Mouse (Mus musculus): ENCODE measurements at regions not wholly inside any gene's neighbourhood (a gene's known extent, or its start where the extent isn't known, plus 50 kb on each side); places are given as distances from the start of the nearest gene placed in this dataset.
"Not testable (repeated sequence)": the region's sequence is repeated elsewhere in the genome, so short reads cannot be mapped to it uniquely, and the experiment has no call there.

GRCm38 (mm10) chr17:81319605-81320004 is 122.0 kb upstream of the Gm11096 start:
- no peak for DNase-seq (ENCODE audit: low spot score in 2 of 2)

DNA sequence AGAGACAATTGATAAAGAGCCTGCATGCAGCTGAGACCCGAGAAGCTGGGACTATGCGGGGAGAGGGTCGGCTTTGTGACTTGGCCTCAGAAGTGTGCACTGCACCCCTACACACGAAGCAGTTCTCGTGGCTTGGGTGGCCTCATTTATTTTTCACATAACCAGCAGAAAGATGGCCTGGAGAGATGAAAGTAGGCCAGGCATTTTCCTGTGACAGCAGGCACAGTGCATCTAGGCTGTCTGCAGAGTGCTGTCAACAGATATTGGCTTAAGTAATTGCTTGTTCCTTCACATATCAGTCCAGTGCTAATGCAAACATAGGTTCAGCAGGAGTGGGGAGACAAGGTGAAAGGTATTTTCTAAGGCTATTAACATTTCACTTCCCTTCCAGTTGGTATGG is 124.9 kb upstream of the Gm11096 start:
- no peak for DNase-seq (ENCODE audit: low spot score in 2 of 2)

GRCm38 (mm10) chr17:81305880-81306279 is 135.7 kb upstream of the Gm11096 start:
- DNase-seq (ENCODE audit: low spot score in 2 of 2) = no peak

DNA sequence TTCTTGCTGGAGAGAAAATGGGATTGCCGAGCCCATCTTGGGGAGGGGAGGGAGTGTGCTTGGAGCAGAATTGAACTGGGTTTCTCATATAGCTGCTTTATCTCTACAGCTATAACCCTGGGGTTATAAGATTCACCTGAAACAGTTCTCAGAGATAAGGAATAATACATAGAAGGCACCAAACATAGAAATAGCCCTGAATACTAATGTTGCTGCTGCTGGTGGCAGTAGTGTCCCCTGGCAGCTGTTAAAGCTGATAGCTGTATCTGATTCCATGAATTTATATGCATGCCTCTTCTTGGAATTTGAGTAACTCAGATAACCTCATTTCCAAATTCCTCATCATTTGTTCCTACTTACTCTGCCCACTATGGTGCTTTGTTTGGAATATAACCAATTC is 137.0 kb upstream of the Gm11096 start:
- no peak for DNase-seq (ENCODE audit: low spot score in 2 of 2)

DNA sequence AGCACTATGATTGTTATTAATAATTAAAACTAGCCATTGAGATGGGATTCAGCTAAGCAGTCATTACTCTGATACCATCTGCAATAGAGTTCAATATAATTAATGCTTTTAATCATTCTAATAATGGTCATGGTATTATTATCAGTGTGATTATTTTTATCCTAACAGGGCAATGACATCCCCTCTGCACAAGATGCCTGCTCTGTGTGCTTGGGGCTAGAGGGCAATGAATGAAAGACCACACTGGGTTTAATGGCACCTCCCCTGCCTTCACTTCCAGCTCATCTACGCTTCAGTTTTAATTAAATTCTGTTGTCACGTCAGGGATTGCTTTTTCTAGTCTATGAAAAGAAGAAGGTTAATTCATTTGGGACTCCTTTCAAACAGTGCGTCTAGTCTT is 139.1 kb upstream of the Gm11096 start:
- no peak for DNase-seq (ENCODE audit: low spot score in 2 of 2)

DNA sequence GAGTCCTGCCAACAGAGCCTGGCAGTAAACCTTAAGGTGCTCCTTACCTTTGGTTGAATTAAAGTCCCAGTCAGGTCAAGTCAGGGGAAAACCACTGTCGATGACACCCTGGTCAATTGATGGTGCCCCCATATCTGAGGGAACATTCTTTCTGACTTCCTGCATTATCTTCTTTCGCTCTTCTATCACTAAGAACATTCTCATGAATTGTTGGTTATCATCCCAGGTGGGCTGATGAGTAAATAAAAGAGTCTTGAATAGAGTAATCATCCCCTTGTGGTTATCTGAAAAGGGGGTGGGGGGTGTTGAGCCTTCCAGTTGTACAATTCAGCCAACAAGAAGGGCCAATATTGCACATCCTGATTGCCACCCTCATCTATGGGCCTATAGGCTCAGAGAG is 149.7 kb upstream of the Gm11096 start:
- DNase-seq (ENCODE audit: low spot score in 2 of 2) = no peak

DNA sequence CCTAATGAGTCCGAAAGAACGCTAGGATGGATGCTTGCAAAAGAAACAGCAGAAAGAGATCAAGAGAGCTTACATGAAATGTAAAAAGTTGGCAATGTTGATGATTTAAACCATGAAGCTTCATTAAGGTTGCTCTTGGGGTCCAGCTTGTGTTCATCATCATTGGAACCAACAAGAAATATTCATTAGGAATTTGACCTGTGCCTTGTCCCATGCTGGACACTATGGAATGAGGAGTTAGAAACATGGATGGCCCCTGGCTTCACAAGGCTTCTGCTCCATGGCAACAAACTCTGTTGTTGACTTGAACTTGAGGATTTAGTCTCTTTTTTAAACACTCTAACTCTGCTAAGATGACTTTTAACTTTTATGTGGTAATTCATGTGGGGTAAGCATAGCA is 159.0 kb upstream of the Gm11096 start:
- no peak for DNase-seq (ENCODE audit: low spot score in 2 of 2)

- no peak for DNase-seq (ENCODE audit: low spot score in 2 of 2)
These were observed 171.3 kb upstream of the Gm11096 start for GRCm38 (mm10) chr17:81270235-81270634.

DNA sequence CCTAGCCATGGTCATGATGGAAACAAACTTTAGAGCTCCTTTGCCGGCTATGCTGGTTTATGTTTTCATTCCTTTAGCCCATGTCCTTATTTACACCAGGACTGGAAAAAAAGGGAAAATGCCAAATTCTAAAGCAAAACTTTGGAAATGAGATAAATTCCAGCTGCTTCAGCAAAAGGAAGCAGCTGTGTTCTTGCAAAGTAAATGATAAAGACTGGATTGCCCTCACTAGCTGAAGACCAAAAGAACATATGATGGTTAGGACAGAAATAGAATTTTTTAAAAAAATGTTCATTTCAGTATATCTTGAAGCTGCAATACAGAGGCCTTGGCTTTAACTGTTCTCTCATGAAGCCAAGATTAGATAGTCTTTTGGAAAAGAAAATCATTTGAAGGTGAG is 179.6 kb upstream of the Gm11096 start:
- DNase-seq (ENCODE audit: low spot score in 2 of 2) = no peak

DNA sequence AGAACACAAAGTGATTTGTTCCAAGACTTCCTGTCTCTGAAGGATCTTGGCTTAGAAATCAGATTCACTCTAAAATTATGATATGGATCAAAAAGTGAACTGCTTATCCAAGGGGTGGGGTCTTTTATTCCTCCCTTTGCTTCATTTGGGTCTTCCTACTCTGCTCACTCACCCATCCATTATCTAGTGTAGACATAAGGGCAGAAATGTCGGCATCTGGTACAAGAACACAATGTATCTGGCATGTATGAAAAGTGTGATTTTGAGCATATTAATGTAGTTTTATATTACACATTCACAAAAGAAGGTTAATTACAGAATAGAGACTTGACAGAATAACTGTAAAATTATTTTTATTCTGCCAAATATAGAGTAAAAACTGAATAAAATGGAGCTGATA is 181.5 kb upstream of the Gm11096 start:
- no peak for DNase-seq (ENCODE audit: low spot score in 2 of 2)

- DNase-seq (ENCODE audit: low spot score in 2 of 2) = no peak
These were observed 185.5 kb upstream of the Gm11096 start for GRCm38 (mm10) chr17:81256106-81256505.

DNA sequence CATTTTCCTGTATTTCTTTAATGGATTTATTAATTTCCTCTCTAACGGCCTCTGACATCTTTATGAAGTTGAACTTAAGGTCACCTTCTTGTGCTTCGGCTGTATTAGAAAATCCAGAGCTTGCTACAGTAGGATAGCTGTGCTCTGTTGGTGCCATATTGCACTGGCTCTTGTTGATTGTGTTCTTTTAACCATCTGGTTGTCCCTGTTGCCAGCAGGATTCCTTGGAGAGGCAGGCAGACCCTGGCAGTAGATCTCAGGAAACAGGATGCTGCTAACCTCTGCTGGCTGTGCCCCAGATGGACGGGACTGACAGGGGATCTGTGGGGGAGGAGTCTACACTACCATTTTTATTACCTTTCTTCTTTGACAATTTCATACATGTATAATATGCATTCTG is 185.9 kb upstream of the Thumpd2 start:
- DNase-seq (ENCODE audit: low spot score in 2 of 2) = no peak

GRCm38 (mm10) chr17:81246156-81246555 is 181.3 kb upstream of the Thumpd2 start:
- no peak for DNase-seq (ENCODE audit: low spot score in 2 of 2)

GRCm38 (mm10) chr17:81231771-81232170 is 166.9 kb upstream of the Thumpd2 start:
- DNase-seq (ENCODE audit: low spot score in 2 of 2) = not testable (repeated sequence)

- no peak for DNase-seq (ENCODE audit: low spot score in 2 of 2)
These were observed 160.4 kb upstream of the Thumpd2 start for GRCm38 (mm10) chr17:81225281-81225680.

DNA sequence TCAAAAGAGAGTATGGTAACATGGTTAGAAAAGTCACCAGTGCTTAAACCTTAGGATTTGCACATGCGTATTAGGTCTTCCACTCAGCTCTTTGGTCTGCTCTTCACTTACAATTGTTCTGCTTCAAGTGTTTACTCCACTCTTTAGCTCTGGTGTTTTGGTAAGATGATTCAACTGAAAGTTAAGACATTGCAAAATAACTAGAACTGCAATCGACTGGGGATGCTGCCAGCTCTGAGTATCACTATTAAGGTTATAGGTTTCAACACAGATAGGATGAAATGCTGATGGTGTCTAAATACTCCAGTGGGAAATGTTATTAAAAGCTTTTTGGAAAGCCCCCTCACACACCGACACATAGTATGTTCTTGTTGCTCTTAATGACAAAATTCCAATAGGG is 156.6 kb upstream of the Thumpd2 start:
- DNase-seq (ENCODE audit: low spot score in 2 of 2) = no peak

- DNase-seq (ENCODE audit: low spot score in 2 of 2) = no peak
These were observed 150.0 kb upstream of the Thumpd2 start for GRCm38 (mm10) chr17:81214844-81215243.

DNA sequence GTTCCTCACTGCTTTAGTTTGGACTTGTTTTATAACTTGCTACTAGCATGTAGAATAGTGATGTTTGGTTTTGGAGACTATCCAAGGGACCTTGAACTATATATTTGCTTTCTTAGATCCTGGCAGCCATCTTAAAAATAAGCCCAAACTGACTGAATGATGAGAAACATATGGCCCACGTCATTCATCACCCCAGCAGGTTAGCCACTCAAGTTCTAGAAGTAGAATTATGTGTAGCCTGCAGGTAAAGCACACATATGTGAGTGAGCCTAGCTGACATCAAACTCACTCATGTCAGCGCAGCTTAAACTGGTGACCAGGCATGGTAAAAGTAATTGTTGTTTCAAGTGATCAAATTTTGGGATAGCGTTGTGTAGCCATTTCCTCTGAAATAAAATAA is 147.2 kb upstream of the Thumpd2 start:
- DNase-seq (ENCODE audit: low spot score in 2 of 2) = no peak

- no peak for DNase-seq (ENCODE audit: low spot score in 2 of 2)
These were observed 145.5 kb upstream of the Thumpd2 start for GRCm38 (mm10) chr17:81210389-81210788.

DNA sequence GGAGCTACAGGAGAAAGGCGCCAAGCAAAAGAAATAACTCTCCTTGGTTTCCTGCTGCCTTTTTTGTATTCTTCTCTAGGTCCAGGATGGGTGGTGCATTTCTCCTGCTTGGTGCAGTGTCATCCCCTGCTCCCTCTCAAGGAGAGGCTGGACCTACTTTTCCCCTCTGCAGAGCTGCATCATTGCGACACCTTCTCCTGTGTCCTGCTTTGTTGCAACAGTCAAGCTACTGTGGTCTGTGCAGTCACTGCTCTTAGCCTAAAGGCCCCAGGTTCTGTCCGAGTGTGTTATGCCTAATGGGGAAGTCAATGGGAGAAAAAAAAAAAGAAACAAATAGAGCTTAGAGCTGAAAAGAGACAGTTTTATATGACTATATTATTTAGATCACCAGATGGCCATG is 144.4 kb upstream of the Thumpd2 start:
- no peak for DNase-seq (ENCODE audit: low spot score in 2 of 2)

DNA sequence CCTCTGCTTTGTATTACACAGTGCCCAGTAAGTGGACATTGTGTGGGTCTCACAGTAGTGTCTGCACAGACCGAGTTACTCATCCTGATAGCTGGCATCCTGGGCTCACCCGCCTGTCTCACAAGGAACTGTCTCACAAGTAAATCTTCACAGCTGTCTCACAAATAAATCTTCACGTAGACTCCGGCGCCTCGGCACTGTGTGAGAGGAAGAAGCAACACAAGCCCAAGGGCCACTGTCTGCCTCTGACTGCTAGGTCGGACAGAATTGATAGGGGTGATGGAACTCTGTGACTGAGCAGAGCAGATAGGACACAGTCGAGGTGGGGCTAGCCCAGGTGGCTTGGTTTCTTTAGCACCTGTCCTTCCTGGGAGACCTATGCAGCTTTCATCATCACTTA is 136.2 kb upstream of the Thumpd2 start:
- no peak for DNase-seq (ENCODE audit: low spot score in 2 of 2)

DNA sequence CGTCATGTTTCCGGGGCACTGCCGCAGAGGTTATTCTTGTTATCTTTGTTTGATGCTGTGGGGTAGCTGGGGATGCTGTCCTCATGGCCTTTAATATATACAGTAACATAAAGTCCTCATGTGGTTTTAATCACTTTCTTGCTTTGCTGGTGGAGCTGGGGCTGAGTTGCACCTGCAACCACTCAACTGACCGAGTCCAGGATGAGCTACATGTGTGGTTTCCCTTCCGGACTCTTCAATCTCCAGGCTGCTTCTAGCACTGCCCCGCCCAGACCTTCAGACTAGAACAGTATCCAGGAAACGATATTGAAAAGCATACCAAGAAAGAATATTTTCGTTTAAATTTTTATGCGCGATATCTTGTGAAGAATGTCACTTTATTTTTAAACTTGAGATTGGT is 129.1 kb upstream of the Thumpd2 start:
- no peak for DNase-seq (ENCODE audit: low spot score in 2 of 2)

GRCm38 (mm10) chr17:81193230-81193871 is 128.5 kb upstream of the Thumpd2 start:
- peak in 1 of 2 experiments; percentile 64 for DNase-seq (ENCODE audit: low spot score in 2 of 2)

GRCm38 (mm10) chr17:81189996-81190395 is 125.1 kb upstream of the Thumpd2 start:
- DNase-seq (ENCODE audit: low spot score in 2 of 2) = peak in 1 of 2 experiments; percentile 32

Measured in frontal cortex, postnatal 10 days (tissue).